Mouse (Mus musculus) CH12.LX (cell line): ENCODE measurements around the gene Ager. TPM values are rescaled to one million over a fixed set of nuclear protein-coding genes. Genes with fewer than 3 reads are reported as not detected.

Experiments
- DNase-seq: peaks from one replicate; pipeline ENCODE4 v3.0.0-alpha.2; 2013; ENCODE audit errors: extremely low read depth
- H3K27ac ChIP-seq: 2 replicates; pipeline ENCODE4 v1.5.1; 2012; ENCODE audit warnings: low read depth, mild to moderate bottlenecking, control low read depth, moderate library complexity; ENCODE audit not compliant: insufficient read depth
- H3K27me3 ChIP-seq: replicated peaks from 2 replicates; pipeline ENCODE3; 2012; ENCODE audit warnings: inconsistent platforms
- H3K36me3 ChIP-seq, 2 experiments: replicated peaks in 1 of 2; 2 replicates each; pipeline versions ENCODE3 to v1.6.1; 2012; ENCODE audit warnings: inconsistent platforms in 1 of 2, low read length in 1 of 2, mild to moderate bottlenecking in 1 of 2, mixed read lengths in 1 of 2, moderate library complexity in 1 of 2; ENCODE audit not compliant: control insufficient read depth in 1 of 2, insufficient read depth in 1 of 2
- H3K4me1 ChIP-seq, 2 experiments: 2 replicates each; pipeline ENCODE4 v1.6.1; 2012; ENCODE audit warnings: inconsistent platforms in 1 of 2, moderate library complexity in 1 of 2; ENCODE audit not compliant: insufficient read depth in 2 of 2, control insufficient read depth in 1 of 2
- H3K4me2 ChIP-seq: 2 replicates; pipeline ENCODE4 v1.6.1; 2012; ENCODE audit warnings: low read depth, mild to moderate bottlenecking, control low read depth; ENCODE audit not compliant: poor library complexity, insufficient read depth, severe bottlenecking
- H3K4me3 ChIP-seq, 3 experiments: fragments of 150-350 bp in 1 of 3; sonication (generic) in 1 of 3; replicated peaks in 1 of 3; 2 replicates each; pipeline versions ENCODE3 to v1.5.1; 2011 to 2012; ENCODE audit warnings: low read depth in 2 of 3, low read length in 2 of 3, mild to moderate bottlenecking in 2 of 3, moderate library complexity in 2 of 3, control low read depth in 1 of 3, improper control_type of control experiment in 1 of 3, inconsistent platforms in 1 of 3, mixed read lengths in 1 of 3; ENCODE audit not compliant: poor library complexity in 1 of 3
- H3K79me2 ChIP-seq: replicated peaks from 2 replicates; pipeline ENCODE4 v1.6.1; 2012; ENCODE audit warnings: mild to moderate bottlenecking, moderate library complexity; ENCODE audit not compliant: control insufficient read depth, poor library complexity, insufficient read depth, severe bottlenecking; ENCODE audit errors: extremely low read depth
- H3K9ac ChIP-seq: 2 replicates; pipeline ENCODE4 v1.6.1; 2012; ENCODE audit warnings: low read depth, mild to moderate bottlenecking, control low read depth, moderate library complexity; ENCODE audit not compliant: insufficient read depth
- H3K9me3 ChIP-seq: replicated peaks from 2 replicates; pipeline ENCODE3; 2012; ENCODE audit warnings: low read length, inconsistent platforms, mixed read lengths
- BHLHE40 ChIP-seq: IDR thresholded peaks from 2 replicates; pipeline ENCODE4 v1.6.1; 2011; ENCODE audit warnings: mild to moderate bottlenecking, low read depth, low read length, improper control_type of control experiment
- CHD1 ChIP-seq: IDR thresholded peaks from 2 replicates; pipeline ENCODE4 v1.6.1; 2012; ENCODE audit warnings: low read depth, low read length, improper control_type of control experiment, inconsistent platforms
- CHD2 ChIP-seq: IDR thresholded peaks from 2 replicates; pipeline ENCODE4 v1.6.1; 2011; ENCODE audit warnings: low read length, improper control_type of control experiment
- ELF1 ChIP-seq: IDR thresholded peaks from 2 replicates; pipeline ENCODE4 v1.6.1; 2014; ENCODE audit warnings: low read depth, mild to moderate bottlenecking, inconsistent platforms, low read length, improper control_type of control experiment
- EP300 ChIP-seq: IDR thresholded peaks from 2 replicates; pipeline ENCODE4 v1.6.1; 2011; ENCODE audit warnings: low read length, improper control_type of control experiment
- ETS1 ChIP-seq: conservative IDR thresholded peaks from 2 replicates; pipeline ENCODE4 v1.6.1; 2012; ENCODE audit warnings: low read depth, mild to moderate bottlenecking, inconsistent platforms, low read length, improper control_type of control experiment, moderate library complexity
- GABPA ChIP-seq: IDR thresholded peaks from 2 replicates; pipeline ENCODE4 v1.6.1; 2012; ENCODE audit warnings: low read depth, low read length, improper control_type of control experiment, inconsistent platforms; ENCODE audit not compliant: insufficient replicate concordance
- IRF4 ChIP-seq: IDR thresholded peaks from 2 replicates; pipeline ENCODE4 v1.6.1; 2014; ENCODE audit warnings: low read depth, mild to moderate bottlenecking, inconsistent platforms, low read length, improper control_type of control experiment
- JUND ChIP-seq: conservative IDR thresholded peaks from 2 replicates; pipeline ENCODE4 v1.6.1; 2011; ENCODE audit warnings: low read depth, low read length, improper control_type of control experiment
- MAFK ChIP-seq: IDR thresholded peaks from 2 replicates; pipeline ENCODE4 v1.6.1; 2011; ENCODE audit warnings: low read length, improper control_type of control experiment; ENCODE audit not compliant: insufficient replicate concordance
- MAZ ChIP-seq: IDR thresholded peaks from 2 replicates; pipeline ENCODE4 v1.6.1; 2012; ENCODE audit warnings: low read depth, mild to moderate bottlenecking, inconsistent platforms, low read length, improper control_type of control experiment, moderate library complexity
- MXI1 ChIP-seq: IDR thresholded peaks from 2 replicates; pipeline ENCODE4 v1.6.1; 2011; ENCODE audit warnings: mild to moderate bottlenecking, low read depth, low read length, improper control_type of control experiment
- MYC ChIP-seq: IDR thresholded peaks from 2 replicates; pipeline ENCODE4 v1.6.1; 2011; ENCODE audit warnings: low read depth, mild to moderate bottlenecking, improper control_type of control experiment, low read length
- NELFE ChIP-seq: IDR thresholded peaks from 2 replicates; pipeline ENCODE4 v1.6.1; 2011; ENCODE audit warnings: low read depth, low read length, improper control_type of control experiment
- NRF1 ChIP-seq: IDR thresholded peaks from 2 replicates; pipeline ENCODE4 v1.6.1; 2014; ENCODE audit warnings: low read depth, mild to moderate bottlenecking, inconsistent platforms, low read length, improper control_type of control experiment, moderate library complexity
- POLR2AphosphoS2 ChIP-seq: IDR thresholded peaks from 2 replicates; pipeline ENCODE4 v1.6.1; 2011; ENCODE audit warnings: low read depth, low read length, improper control_type of control experiment
- RAD21 ChIP-seq: IDR thresholded peaks from 2 replicates; pipeline ENCODE4 v1.6.1; 2011; ENCODE audit warnings: low read depth, mild to moderate bottlenecking, low read length, improper control_type of control experiment, moderate library complexity
- RCOR1 ChIP-seq: conservative IDR thresholded peaks from 2 replicates; pipeline ENCODE4 v1.6.1; 2012; ENCODE audit warnings: low read depth, mild to moderate bottlenecking, inconsistent platforms, low read length, improper control_type of control experiment
- TBP ChIP-seq: conservative IDR thresholded peaks from 2 replicates; pipeline ENCODE4 v1.6.1; 2011; ENCODE audit warnings: low read depth, low read length, improper control_type of control experiment
- UBTF ChIP-seq: IDR thresholded peaks from 2 replicates; pipeline ENCODE4 v1.6.1; 2012; ENCODE audit warnings: low read depth, mild to moderate bottlenecking, inconsistent platforms, low read length, improper control_type of control experiment, moderate library complexity
- USF1 ChIP-seq: IDR thresholded peaks from 2 replicates; pipeline ENCODE4 v1.6.1; 2014; ENCODE audit warnings: low read depth, mild to moderate bottlenecking, inconsistent platforms, low read length, improper control_type of control experiment
- ZC3H11A ChIP-seq: IDR thresholded peaks from 2 replicates; pipeline ENCODE4 v1.6.1; 2012; ENCODE audit warnings: low read depth, mild to moderate bottlenecking, inconsistent platforms, low read length, improper control_type of control experiment
- ZMIZ1 ChIP-seq: IDR thresholded peaks from 2 replicates; pipeline ENCODE4 v1.6.1; 2012; ENCODE audit warnings: low read depth, mild to moderate bottlenecking, inconsistent platforms, low read length, improper control_type of control experiment
- ZNF384 ChIP-seq: IDR thresholded peaks from 2 replicates; pipeline ENCODE4 v1.6.1; 2012; ENCODE audit warnings: low read depth, low read length, improper control_type of control experiment, inconsistent platforms
- dilution Hi-C: fragments of 300-500 bp; cut with MboI; formaldehyde crosslinking; loops from 2 replicates; pipeline ENCODE4 v1.14.3; 2020; ENCODE audit warnings: low sequenced_read_pairs; ENCODE audit not compliant: extremely low pct_unique_long_range_greater_than_20kb, extremely low pct_ligation_motif_present
- in situ Hi-C: fragments of 300-500 bp; cut with MboI; formaldehyde crosslinking; loops from 3 replicates; pipeline ENCODE4 v1.14.3; 2019; ENCODE audit warnings: low sequenced_read_pairs, low pct_ligation_motif_present, low pct_unique_long_range_greater_than_20kb, mixed read lengths
- polyA plus RNA-seq: library from polyadenylated mRNA; unstranded; fragments of >175 nt; gene quantifications from 2 replicates; pipeline ENCODE4 v1.2.1, GENCODE M21; 2012; ENCODE audit warnings: low read depth; ENCODE audit not compliant: insufficient read length
- total RNA-seq, 2 experiments: library from RNA; depleted of rRNA; stranded (reverse); fragments of 300-350 nt in 1 of 2; fragments of >200 nt in 1 of 2; gene quantifications; 2 replicates each; pipeline ENCODE4 v1.2.3; 2012 to 2014

The Ager gene
- total and polyA plus RNA-seq, 3 experiments, result 0.55 to 3.5 (median 0.81) TPM

GRCm38 (mm10) chr17:34578070-34578469 is 19.6 kb upstream of the Ager start:
- no peak overlapping the region for H3K9ac ChIP-seq
- no peak overlapping the region for H3K4me2 ChIP-seq
- no peak overlapping the region for H3K4me3 ChIP-seq
- dilution Hi-C loops (no loop called here), in situ Hi-C loops (no loop called here)
- peaks cover 4 to 19% of the 10 kb centered on the region in 2 experiments for H3K4me1 ChIP-seq
- H3K79me2 ChIP-seq, result no peaks in the 10 kb centered on the region
- H3K27me3 ChIP-seq, result peaks cover 6% of the 10 kb centered on the region
- H3K36me3 ChIP-seq, result no peaks in the 10 kb centered on the region
- H3K27ac ChIP-seq, result no peak overlapping the region
- DNase-seq, result peak; percentile 59
- H3K9me3 ChIP-seq, result no peaks in the 10 kb centered on the region
- peak; percentile 76 for TF ChIP-seq IRF4
- TF ChIP-seq USF1, result no peak
- TF ChIP-seq NRF1, result no peak
- no peak for TF ChIP-seq MYC
- TF ChIP-seq EP300, result peak; percentile 70
- TF ChIP-seq ZNF384, result no peak
- TF ChIP-seq BHLHE40, result no peak
- TF ChIP-seq ELF1, result no peak
- no peak for TF ChIP-seq CHD2
- no peak for TF ChIP-seq MXI1
- TF ChIP-seq MAFK, result no peak

GRCm38 (mm10) chr17:34582528-34582927 is 15.1 kb upstream of the Ager start:
- Histone ChIP-seq H3K79me2 (no peaks in the 10 kb centered on the region), H3K9ac (no peak overlapping the region), H3K4me3 (no peak overlapping the region), H3K4me2 (no peak overlapping the region), H3K9me3 (no peaks in the 10 kb centered on the region), H3K4me1 (peaks cover 2 to 17% of the 10 kb centered on the region in 2 experiments; a peak in 3 of 4 replicates), H3K36me3 (no peaks in the 10 kb centered on the region), H3K27ac (no peak overlapping the region), H3K27me3 (peaks cover 8% of the 10 kb centered on the region)
- in situ Hi-C loops, result no loop called here
- no peak for TF ChIP-seq EP300
- no peak for TF ChIP-seq GABPA
- TF ChIP-seq NELFE, result no peak
- no peak for TF ChIP-seq CHD1
- TF ChIP-seq POLR2AphosphoS2, result no peak
- TF ChIP-seq UBTF, result no peak
- no peak for TF ChIP-seq MAZ
- TF ChIP-seq USF1, result no peak
- no peak for TF ChIP-seq ZMIZ1
- no peak for TF ChIP-seq ZNF384
- TF ChIP-seq TBP, result no peak
- no peak for TF ChIP-seq MXI1
- no peak for TF ChIP-seq RAD21
- no peak for TF ChIP-seq NRF1
- TF ChIP-seq JUND, result no peak
- no peak for TF ChIP-seq RCOR1
- TF ChIP-seq ZC3H11A, result no peak
- TF ChIP-seq ETS1, result no peak
- dilution Hi-C loops, result no loop called here
- no peak for DNase-seq
